In the genomic region with DNA sequence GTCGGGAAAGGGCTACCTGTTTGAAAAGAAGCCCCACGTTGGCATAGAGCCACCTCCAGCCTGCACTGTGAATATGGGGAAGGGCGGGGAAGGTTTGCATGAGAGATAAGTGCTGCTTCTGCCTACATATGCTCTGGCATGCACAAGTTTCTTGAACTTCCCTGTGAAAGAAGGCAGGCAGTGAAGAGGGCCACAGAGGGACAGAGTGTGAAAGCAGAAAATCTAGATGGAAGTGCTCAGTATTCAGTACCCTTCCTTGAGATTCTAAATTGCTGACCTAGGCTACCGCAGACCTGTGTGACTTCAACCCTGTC, we compare ENCODE assay signal across 17 mouse cellular contexts.
"Had no signal": no experiment of that assay in that cellular context is flagged by ENCODE, and none has a peak within 500 bp of the region (broad histone marks: within the 10 kb centered on the region; RNA-seq: fewer than 3 reads in every experiment).

No protein-coding gene starts in this region.

- H3K9me3 ChIP-seq: midbrain, embryonic 13.5 days; neural tube, embryonic 12.5 days; neural tube, embryonic 15.5 days had no signal

- H3K4me3 ChIP-seq: left cerebral cortex, adult 2 months; midbrain, embryonic 13.5 days; neural tube, embryonic 12.5 days; neural tube, embryonic 15.5 days had no signal

- DNase-seq: kidney, adult 18-20 months; kidney, adult 9 months; kidney, postnatal 14 days; layer of hippocampus, postnatal 36 days; lung, embryonic 14.5 days; right cerebral cortex, adult 18-20 months; right cerebral cortex, postnatal 25 days; spleen, adult 18-20 months; thymus, adult 18-20 months; thymus, postnatal 36 days had no signal

- ATAC-seq: intestine, embryonic 16.5 days; midbrain, embryonic 13.5 days; midbrain, embryonic 16.5 days had no signal

- H3K9ac ChIP-seq: lung, embryonic 14.5 days; midbrain, embryonic 13.5 days; neural tube, embryonic 12.5 days; neural tube, embryonic 15.5 days had no signal

- H3K4me2 ChIP-seq: lung, embryonic 14.5 days; midbrain, embryonic 13.5 days; neural tube, embryonic 12.5 days; neural tube, embryonic 15.5 days had no signal

- H3K27ac ChIP-seq: left cerebral cortex, adult 2 months; macrophage; midbrain, embryonic 13.5 days; neural tube, embryonic 12.5 days; neural tube, embryonic 15.5 days had no signal

- H3K27me3 ChIP-seq: midbrain, embryonic 13.5 days; neural tube, embryonic 12.5 days; neural tube, embryonic 15.5 days had no signal

- H3K36me3 ChIP-seq: midbrain, embryonic 13.5 days; neural tube, embryonic 12.5 days; neural tube, embryonic 15.5 days had no signal

- H3K4me1 ChIP-seq: midbrain, embryonic 13.5 days; neural tube, embryonic 12.5 days; neural tube, embryonic 15.5 days had no signal
